Mouse (Mus musculus) E14TG2a.4 (cell line): ENCODE measurements around the gene Arfgap2.

Source experiments
- CTCF ChIP-seq: conservative IDR thresholded peaks from 2 replicates; pipeline ENCODE4 v1.5.1; 2014; ENCODE audit warnings: low read length
- POU5F1 ChIP-seq: IDR thresholded peaks from 2 replicates; pipeline ENCODE4 v1.6.1; 2014; ENCODE audit warnings: low read length, borderline replicate concordance

- TF ChIP-seq CTCF = no peak
- no peak for TF ChIP-seq POU5F1
Measured at GRCm38 (mm10) chr2:91306589-91306988, 41.8 kb downstream of the Arfgap2 start.
